In the genomic region with DNA sequence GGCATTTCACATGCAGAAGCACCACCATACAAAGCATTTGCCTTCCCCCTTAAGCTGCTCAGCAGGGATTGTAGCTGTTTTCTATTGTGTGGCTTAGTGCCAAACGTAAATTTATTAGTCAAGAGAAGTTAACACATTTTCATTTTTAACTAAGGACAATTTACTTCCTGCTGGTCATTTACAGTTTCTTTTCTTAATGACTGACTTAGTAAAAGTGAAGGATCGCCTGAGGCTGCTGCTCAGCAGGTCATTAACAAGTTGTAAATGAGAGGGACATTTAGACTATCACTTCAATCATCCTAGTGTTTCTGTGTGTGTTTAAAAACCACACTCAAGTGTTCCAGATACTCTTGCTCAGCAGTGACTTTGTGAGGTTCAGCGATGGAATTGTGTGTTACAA, we compare ENCODE assay signal across 21 mouse cellular contexts.
"Had no signal": no experiment of that assay in that cellular context is flagged by ENCODE, and none has a peak within 500 bp of the region (broad histone marks: within the 10 kb centered on the region; RNA-seq: fewer than 3 reads in every experiment).

No protein-coding gene starts in this region.

- H3K4me1 ChIP-seq: limb, embryonic 12.5 days; limb, embryonic 15.5 days; midbrain, embryonic 12.5 days; neural tube, embryonic 12.5 days; neural tube, embryonic 15.5 days; stomach, embryonic 15.5 days had no signal

- H3K36me3 ChIP-seq: limb, embryonic 12.5 days; limb, embryonic 15.5 days; midbrain, embryonic 12.5 days; neural tube, embryonic 12.5 days; neural tube, embryonic 15.5 days; stomach, embryonic 15.5 days had no signal

- H3K9me3 ChIP-seq: limb, embryonic 12.5 days; limb, embryonic 15.5 days; midbrain, embryonic 12.5 days; neural tube, embryonic 12.5 days; neural tube, embryonic 15.5 days; stomach, embryonic 15.5 days had no signal

- H3K4me3 ChIP-seq: layer of hippocampus, adult 2 months; limb, embryonic 12.5 days; limb, embryonic 15.5 days; midbrain, embryonic 12.5 days; neural tube, embryonic 12.5 days; neural tube, embryonic 15.5 days; stomach, embryonic 15.5 days had no signal

- H3K27me3 ChIP-seq: limb, embryonic 15.5 days; midbrain, embryonic 12.5 days; neural tube, embryonic 12.5 days; neural tube, embryonic 15.5 days; stomach, embryonic 15.5 days had no signal

- ATAC-seq: liver, postnatal 0 days; lung, postnatal 0 days had no signal

- H3K4me2 ChIP-seq: limb, embryonic 12.5 days; limb, embryonic 15.5 days; liver, embryonic 11.5 days; lung, embryonic 14.5 days; midbrain, embryonic 12.5 days; neural tube, embryonic 12.5 days; neural tube, embryonic 15.5 days; stomach, embryonic 15.5 days had no signal

- H3K9ac ChIP-seq: limb, embryonic 12.5 days; limb, embryonic 15.5 days; liver, embryonic 14.5 days; liver, postnatal 0 days; lung, embryonic 14.5 days; midbrain, embryonic 12.5 days; neural tube, embryonic 12.5 days; neural tube, embryonic 15.5 days; stomach, embryonic 15.5 days had no signal

- DNase-seq: kidney, adult 2 months; kidney, postnatal 25 days; layer of hippocampus, adult 9-11 months; liver, postnatal 0 days; lung, embryonic 14.5 days; retina, postnatal 1 day; right cerebral cortex, postnatal 25 days; spleen, adult 18-20 months; thymus, postnatal 36 days had no signal

- H3K27ac ChIP-seq: kidney, postnatal 0 days; layer of hippocampus, adult 2 months; limb, embryonic 12.5 days; limb, embryonic 15.5 days; liver, embryonic 14.5 days; macrophage; midbrain, embryonic 12.5 days; neural tube, embryonic 12.5 days; neural tube, embryonic 15.5 days; stomach, embryonic 15.5 days had no signal
